Comparison of ENCODE assay signal across 29 mouse cellular contexts in genomic region chr11:102346926-102347325, GRCm38 (mm10). TPM values are rescaled to one million over a fixed set of nuclear protein-coding genes. Genes with fewer than 3 reads are reported as not detected.
DNase-seq lines count a peak whose midpoint lies in the region; ATAC-seq and TF ChIP-seq lines count a peak whose summit lies in the region.
"Had no signal": no experiment of that assay in that cellular context is flagged by ENCODE, and none has a peak within 500 bp of the region (broad histone marks: within the 10 kb centered on the region; RNA-seq: fewer than 3 reads in every experiment).

No protein-coding gene starts in this region.

- H3K4me3 ChIP-seq in intestine, embryonic 14.5 days (ENCODE audit: low read depth, low read length): no peak overlapping the region
- no peak overlapping the region for H3K4me3 ChIP-seq in intestine, embryonic 16.5 days (ENCODE audit: low read length)
- no peak overlapping the region for H3K4me3 ChIP-seq in liver, embryonic 14.5 days (ENCODE audit: insufficient read depth in 1 of 2, low read depth in 2 of 2, low read length in 2 of 2)
- no peak overlapping the region for H3K4me3 ChIP-seq in hindbrain, embryonic 11.5 days (ENCODE audit: low read depth, low read length)
- H3K4me3 ChIP-seq: forebrain, embryonic 13.5 days; heart, embryonic 12.5 days; hindbrain, embryonic 15.5 days had no signal

- no peak overlapping the region for H3K27ac ChIP-seq in intestine, embryonic 14.5 days (ENCODE audit: low read depth)
- H3K27ac ChIP-seq in intestine, embryonic 16.5 days (ENCODE audit: low read length): no peak overlapping the region
- H3K27ac ChIP-seq in liver, embryonic 14.5 days: no peak overlapping the region
- H3K27ac ChIP-seq in hindbrain, embryonic 11.5 days (ENCODE audit: low read depth, low read length): no peak overlapping the region
- H3K27ac ChIP-seq: forebrain, embryonic 13.5 days; hindbrain, embryonic 15.5 days had no signal

- ATAC-seq in intestine, embryonic 14.5 days (replicated peaks; ENCODE audit: low FRiP score, low TSS enrichment, low read depth): peak; percentile 43; the same call in 1 of the 2 replicates
- ATAC-seq in intestine, embryonic 16.5 days: no peak
- peak; percentile 9 for ATAC-seq in liver, embryonic 14.5 days (ENCODE audit: insufficient read depth)
- ATAC-seq in hindbrain, embryonic 11.5 days (ENCODE audit: low FRiP score): no peak
- ATAC-seq: forebrain, embryonic 13.5 days; inflammation-experienced regulatory T-cells, adult 6 months; Patski had no signal

- no peak overlapping the region for H3K9ac ChIP-seq in intestine, embryonic 14.5 days (ENCODE audit: low read length)
- H3K9ac ChIP-seq in intestine, embryonic 16.5 days (ENCODE audit: low read depth, low read length): no peak overlapping the region
- H3K9ac ChIP-seq in liver, embryonic 14.5 days (replicated peaks): no peak overlapping the region
- H3K9ac ChIP-seq in hindbrain, embryonic 11.5 days (ENCODE audit: low read depth, low read length): no peak overlapping the region
- H3K9ac ChIP-seq: forebrain, embryonic 13.5 days; heart, embryonic 12.5 days; hindbrain, embryonic 15.5 days; lung, embryonic 14.5 days had no signal

- TF ChIP-seq EP300 in liver, embryonic 14.5 days (IDR thresholded peaks at IDR 0.05; ENCODE audit: low read depth): no peak

- H3K9me3 ChIP-seq in intestine, embryonic 14.5 days (ENCODE audit: control insufficient read depth, low read length): no peaks in the 10 kb centered on the region
- H3K9me3 ChIP-seq in intestine, embryonic 16.5 days (ENCODE audit: control insufficient read depth, low read length): no peaks in the 10 kb centered on the region
- no peaks in the 10 kb centered on the region for H3K9me3 ChIP-seq in liver, embryonic 14.5 days (ENCODE audit: control insufficient read depth, low read length)
- H3K9me3 ChIP-seq in hindbrain, embryonic 11.5 days (ENCODE audit: control insufficient read depth, low read length): no peaks in the 10 kb centered on the region
- H3K9me3 ChIP-seq: forebrain, embryonic 13.5 days; heart, embryonic 12.5 days; hindbrain, embryonic 15.5 days had no signal

- H3K4me2 ChIP-seq in intestine, embryonic 14.5 days (ENCODE audit: low read length): no peak overlapping the region
- H3K4me2 ChIP-seq in intestine, embryonic 16.5 days (ENCODE audit: low read depth, low read length): no peak overlapping the region
- H3K4me2 ChIP-seq in liver, embryonic 14.5 days (ENCODE audit: low read depth): no peak overlapping the region
- no peak overlapping the region for H3K4me2 ChIP-seq in hindbrain, embryonic 11.5 days (replicated peaks; ENCODE audit: low read depth, low read length)
- H3K4me2 ChIP-seq: forebrain, embryonic 13.5 days; heart, embryonic 12.5 days; hindbrain, embryonic 15.5 days; lung, embryonic 14.5 days had no signal

- 58% methylated on average over 5 of the region's 5 CpGs for WGBS in intestine, embryonic 14.5 days
- WGBS in intestine, embryonic 16.5 days: 59% methylated on average over 5 of the region's 5 CpGs
- WGBS in liver, embryonic 14.5 days (ENCODE audit: insufficient replicate concordance): 58% methylated on average over 5 of the region's 5 CpGs
- 69% methylated on average over 5 of the region's 5 CpGs for WGBS in hindbrain, embryonic 11.5 days

- H3K36me3 ChIP-seq in intestine, embryonic 14.5 days (ENCODE audit: control insufficient read depth, insufficient read depth, low read length): no peaks in the 10 kb centered on the region
- H3K36me3 ChIP-seq in intestine, embryonic 16.5 days (ENCODE audit: control insufficient read depth, insufficient read depth, low read length): no peaks in the 10 kb centered on the region
- peaks cover 32% of the 10 kb centered on the region for H3K36me3 ChIP-seq in liver, embryonic 14.5 days (replicated peaks; ENCODE audit: control insufficient read depth, insufficient read depth, low read depth)
- no peaks in the 10 kb centered on the region for H3K36me3 ChIP-seq in hindbrain, embryonic 11.5 days (ENCODE audit: control insufficient read depth, insufficient read depth, low read length)
- H3K36me3 ChIP-seq: heart, embryonic 12.5 days; hindbrain, embryonic 15.5 days had no signal

- TF ChIP-seq CTCF in liver, embryonic 14.5 days (IDR thresholded peaks at IDR 0.05; ENCODE audit: low read depth): no peak

- DNase-seq in intestine, embryonic 14.5 days (ENCODE audit: low spot score): no peak
- DNase-seq in ES-CJ7 (ENCODE audit: low read depth, low spot score): peak; percentile 77
- DNase-seq in c-Kit-negative CD71-positive TER-119-positive erythroid progenitor cells, embryonic 14.5 days (ENCODE audit: low read depth, low spot score): peak; percentile 38
- no peak for DNase-seq in liver, embryonic 14.5 days (ENCODE audit: low read depth in 3 of 3, low spot score in 3 of 3)
- DNase-seq in hindbrain, embryonic 11.5 days (ENCODE audit: low spot score): no peak
- no peak for DNase-seq in gastrocnemius, postnatal 25 days
- no peak for DNase-seq in layer of hippocampus, postnatal 14 days (ENCODE audit: low spot score in 2 of 2)
- DNase-seq: adrenal gland, postnatal 36 days; cerebellum, adult 8-10 months; cerebellum, postnatal 25 days; gastrocnemius, postnatal 14 days; heart, adult 18-20 months; heart, postnatal 4 days; kidney, adult 2 months; kidney, postnatal 36 days; layer of hippocampus, postnatal 36 days; left cerebral cortex, postnatal 4 days; lung, embryonic 14.5 days; lung, postnatal 14 days; midbrain, embryonic 14.5 days; right cerebral cortex, postnatal 4 days; thymus, postnatal 25 days had no signal

- H3K27me3 ChIP-seq in intestine, embryonic 14.5 days (replicated peaks; ENCODE audit: control insufficient read depth, insufficient read depth, low read length): no peaks in the 10 kb centered on the region
- H3K27me3 ChIP-seq in intestine, embryonic 16.5 days (replicated peaks; ENCODE audit: control insufficient read depth, insufficient read depth, low read length): no peaks in the 10 kb centered on the region
- no peaks in the 10 kb centered on the region for H3K27me3 ChIP-seq in liver, embryonic 14.5 days (ENCODE audit: control insufficient read depth, insufficient read depth, low read length)
- no peaks in the 10 kb centered on the region for H3K27me3 ChIP-seq in hindbrain, embryonic 11.5 days (ENCODE audit: control insufficient read depth, insufficient read depth, low read length)
- H3K27me3 ChIP-seq: forebrain, embryonic 13.5 days; hindbrain, embryonic 15.5 days; Patski had no signal

- H3K4me1 ChIP-seq in intestine, embryonic 14.5 days (replicated peaks; ENCODE audit: control insufficient read depth, insufficient read depth, low read length): no peaks in the 10 kb centered on the region
- H3K4me1 ChIP-seq in intestine, embryonic 16.5 days (ENCODE audit: control insufficient read depth, insufficient read depth, low read length): peaks cover 5% of the 10 kb centered on the region
- H3K4me1 ChIP-seq in liver, embryonic 14.5 days (replicated peaks; ENCODE audit: control insufficient read depth in 2 of 2, insufficient read depth in 2 of 2, low read length in 1 of 2): no peaks in the 10 kb centered on the region
- no peaks in the 10 kb centered on the region for H3K4me1 ChIP-seq in hindbrain, embryonic 11.5 days (replicated peaks; ENCODE audit: control insufficient read depth, insufficient read depth, low read length)
- H3K4me1 ChIP-seq: forebrain, embryonic 13.5 days; heart, embryonic 12.5 days; hindbrain, embryonic 15.5 days had no signal

RNA-seq across cellular contexts. Expression of gene Slc4a1, which starts 19.1 kb away (rescaled TPM):
- 1.8 and 2.8 TPM in 2 replicates for polyA plus RNA-seq in intestine, embryonic 14.5 days (2014; fragmentation: Nextera tagmentation; extraction: Ambion mirVana)
- 11.2 and 19.3 TPM in 2 replicates for polyA plus RNA-seq in intestine, embryonic 16.5 days (2015; fragmentation: Nextera tagmentation; extraction: Ambion mirVana)
- polyA plus RNA-seq in liver, embryonic 14.5 days (2012; rRNA removed): 570 and 632 TPM in 2 replicates
- polyA plus RNA-seq in liver, embryonic 14.5 days (2014; fragmentation: Nextera tagmentation; extraction: Ambion mirVana): 606 and 703 TPM in 2 replicates
- polyA plus RNA-seq in hindbrain, embryonic 11.5 days (2014; fragmentation: Nextera tagmentation; extraction: Ambion mirVana): 25.8 and 28.1 TPM in 2 replicates
- under 1 TPM; 0.08 to 0.56 TPM for total RNA-seq in gastrocnemius, postnatal 25 days (2021)
- under 1 TPM; 0.50 to 0.60 TPM for total RNA-seq in layer of hippocampus, postnatal 14 days (2021)
- polyA plus RNA-seq: Patski had no signal

RNA-seq across cellular contexts. Expression of gene Ubtf, which starts 27.4 kb away (rescaled TPM):
- polyA plus RNA-seq in intestine, embryonic 14.5 days (2014; fragmentation: Nextera tagmentation; extraction: Ambion mirVana): 85.5 and 86.0 TPM in 2 replicates
- 65.5 and 66.0 TPM in 2 replicates for polyA plus RNA-seq in intestine, embryonic 16.5 days (2015; fragmentation: Nextera tagmentation; extraction: Ambion mirVana)
- 19.9 and 34.7 TPM in 2 replicates for polyA plus RNA-seq in liver, embryonic 14.5 days (2012; rRNA removed)
- 42.5 and 48.8 TPM in 2 replicates for polyA plus RNA-seq in liver, embryonic 14.5 days (2014; fragmentation: Nextera tagmentation; extraction: Ambion mirVana)
- polyA plus RNA-seq in hindbrain, embryonic 11.5 days (2014; fragmentation: Nextera tagmentation; extraction: Ambion mirVana): 82.1 and 83.4 TPM in 2 replicates
- total RNA-seq in gastrocnemius, postnatal 25 days (2021): 10 to 100 TPM; 36.6 to 37.8 TPM
- 100 to 1,000 TPM; 120 to 121 TPM for total RNA-seq in layer of hippocampus, postnatal 14 days (2021)

RNA-seq across cellular contexts. Expression of gene Rundc3a, which starts 46.3 kb away (rescaled TPM):
- polyA plus RNA-seq in intestine, embryonic 14.5 days (2014; fragmentation: Nextera tagmentation; extraction: Ambion mirVana): 7.6 and 10.0 TPM in 2 replicates
- 6.0 and 6.8 TPM in 2 replicates for polyA plus RNA-seq in intestine, embryonic 16.5 days (2015; fragmentation: Nextera tagmentation; extraction: Ambion mirVana)
- 1.4 and 1.9 TPM in 2 replicates for polyA plus RNA-seq in liver, embryonic 14.5 days (2012; rRNA removed)
- polyA plus RNA-seq in liver, embryonic 14.5 days (2014; fragmentation: Nextera tagmentation; extraction: Ambion mirVana): 1.0 and 1.2 TPM in 2 replicates
- polyA plus RNA-seq in hindbrain, embryonic 11.5 days (2014; fragmentation: Nextera tagmentation; extraction: Ambion mirVana): 43.3 and 47.8 TPM in 2 replicates
- total RNA-seq in gastrocnemius, postnatal 25 days (2021): under 1 TPM in 1 of 2 experiments, not detected in 1; 0.35 TPM
- total RNA-seq in layer of hippocampus, postnatal 14 days (2021): 100 to 1,000 TPM; 413 to 422 TPM
- total RNA-seq: monocyte, adult 5-6 weeks had no signal

RNA-seq across cellular contexts. Expression of gene Atxn7l3, which starts 50.5 kb away (rescaled TPM):
- polyA plus RNA-seq in intestine, embryonic 14.5 days (2014; fragmentation: Nextera tagmentation; extraction: Ambion mirVana): 17.5 and 18.1 TPM in 2 replicates
- polyA plus RNA-seq in intestine, embryonic 16.5 days (2015; fragmentation: Nextera tagmentation; extraction: Ambion mirVana): 8.8 and 9.0 TPM in 2 replicates
- 11.0 and 11.6 TPM in 2 replicates for polyA plus RNA-seq in liver, embryonic 14.5 days (2012; rRNA removed)
- polyA plus RNA-seq in liver, embryonic 14.5 days (2014; fragmentation: Nextera tagmentation; extraction: Ambion mirVana): 3.6 and 4.7 TPM in 2 replicates
- polyA plus RNA-seq in hindbrain, embryonic 11.5 days (2014; fragmentation: Nextera tagmentation; extraction: Ambion mirVana): 17.5 and 22.0 TPM in 2 replicates
- total RNA-seq in gastrocnemius, postnatal 25 days (2021): 10 to 100 TPM; 12.4 to 13.1 TPM
- total RNA-seq in layer of hippocampus, postnatal 14 days (2021): 100 to 1,000 TPM; 152 to 160 TPM

Comparison
In these comparisons a context has a peak if more than half of its experiments do, and no peak if none do; other contexts are left out.
1. ATAC-seq: peak in intestine, embryonic 14.5 days (single experiment) and liver, embryonic 14.5 days (single experiment); none in intestine, embryonic 16.5 days (single experiment) and hindbrain, embryonic 11.5 days (single experiment).
2. DNase-seq: peak in ES-CJ7 (single experiment) and c-Kit-negative CD71-positive TER-119-positive erythroid progenitor cells, embryonic 14.5 days (single experiment); none in intestine, embryonic 14.5 days (single experiment), liver, embryonic 14.5 days (0 of 3), hindbrain, embryonic 11.5 days (single experiment), gastrocnemius, postnatal 25 days (single experiment) and layer of hippocampus, postnatal 14 days (0 of 2).
3. RNA of gene Slc4a1, which starts 19.1 kb away (polyA plus RNA-seq): 570 to 703 TPM in liver, embryonic 14.5 days; 25.8 to 28.1 TPM in hindbrain, embryonic 11.5 days, 11.2 to 19.3 TPM in intestine, embryonic 16.5 days and 1.8 to 2.8 TPM in intestine, embryonic 14.5 days; every median in the first group is over 10 times any median in the second.